Mouse (Mus musculus): ENCODE data around the gene Ddx3y. TPM values are rescaled to one million over a fixed set of nuclear protein-coding genes. Genes with fewer than 3 reads are reported as not detected.

The Ddx3y gene
- polyA plus RNA-seq, 1 experiment from 2014 or later: 24.9 TPM

Other genes with a start within 250 kb of the Ddx3y start
- gene Uty, start 40.9 kb downstream of the Ddx3y start, polyA plus RNA-seq (2014; fragmentation: Nextera tagmentation; extraction: Ambion mirVana): 14.0 and 15.8 TPM in 2 replicates
- gene Usp9y, start 173.2 kb upstream of the Ddx3y start, polyA plus RNA-seq (2014; fragmentation: Nextera tagmentation; extraction: Ambion mirVana): not detected in 2 replicates

All from limb, embryonic 11.5 days (tissue).